Comparison of ENCODE assay signal across 16 mouse cellular contexts in genomic region chr1:154802301-154802904, GRCm38 (mm10).
DNase-seq lines count a peak whose midpoint lies in the region; ATAC-seq and TF ChIP-seq lines count a peak whose summit lies in the region.
"Had no signal": no experiment of that assay in that cellular context is flagged by ENCODE, and none has a peak within 500 bp of the region (broad histone marks: within the 10 kb centered on the region; RNA-seq: fewer than 3 reads in every experiment).

No protein-coding gene starts in this region.

- WGBS in forebrain, embryonic 14.5 days: 62% methylated on average over 5 of the region's 5 CpGs
- 87% methylated on average over 5 of the region's 5 CpGs for WGBS in forebrain, embryonic 10.5 days

- no peak for TF ChIP-seq CTCF in layer of hippocampus, adult 2 months (conservative IDR thresholded peaks at IDR 0.05)

- H3K4me2 ChIP-seq in forebrain, embryonic 14.5 days (ENCODE audit: low read length): no peak overlapping the region
- H3K4me2 ChIP-seq: embryonic facial prominence, embryonic 13.5 days; liver, embryonic 15.5 days had no signal

- H3K27me3 ChIP-seq in forebrain, embryonic 14.5 days (replicated peaks; ENCODE audit: control insufficient read depth, insufficient read depth, low read length): no peaks in the 10 kb centered on the region
- H3K27me3 ChIP-seq in forebrain, embryonic 10.5 days (ENCODE audit: poor library complexity, severe bottlenecking): no peaks in the 10 kb centered on the region
- H3K27me3 ChIP-seq: embryonic facial prominence, embryonic 13.5 days; liver, embryonic 15.5 days had no signal

- no peaks in the 10 kb centered on the region for H3K36me3 ChIP-seq in forebrain, embryonic 14.5 days (ENCODE audit: control insufficient read depth, insufficient read depth, low read length)
- no peaks in the 10 kb centered on the region for H3K36me3 ChIP-seq in forebrain, embryonic 10.5 days (replicated peaks)
- H3K36me3 ChIP-seq: embryonic facial prominence, embryonic 13.5 days; liver, embryonic 15.5 days had no signal

- DNase-seq in forebrain, embryonic 14.5 days (ENCODE audit: low spot score): peak; percentile 72
- no peak for DNase-seq in forebrain, embryonic 10.5 days (ENCODE audit: extremely low spot score, low spot score)
- DNase-seq in layer of hippocampus, adult 2 months (ENCODE audit: low spot score in 2 of 2): no peak
- DNase-seq in layer of hippocampus, postnatal 36 days: no peak
- peak; percentile 38 to 42 for DNase-seq in right cerebral cortex, postnatal 10 days (ENCODE audit: low spot score in 2 of 2)
- DNase-seq in right cerebral cortex, postnatal 14 days: no peak
- DNase-seq in urinary bladder, postnatal 10 days (ENCODE audit: low spot score): no peak
- DNase-seq: adrenal gland, postnatal 10 days; cerebellum, adult 9-10 months; kidney, adult 2 months; kidney, postnatal 14 days; layer of hippocampus, adult 9-11 months; thymus, postnatal 25 days had no signal

- H3K27ac ChIP-seq in forebrain, embryonic 14.5 days (ENCODE audit: low read depth, low read length): peak overlapping the region; percentile 72; the same call in 1 of the 2 replicates
- no peak overlapping the region for H3K27ac ChIP-seq in forebrain, embryonic 10.5 days
- H3K27ac ChIP-seq in layer of hippocampus, adult 2 months: peak overlapping the region; percentile 64
- H3K27ac ChIP-seq: embryonic facial prominence, embryonic 13.5 days; liver, embryonic 15.5 days had no signal

- H3K4me1 ChIP-seq in forebrain, embryonic 14.5 days (ENCODE audit: control insufficient read depth, insufficient read depth, low read length): no peaks in the 10 kb centered on the region
- H3K4me1 ChIP-seq in forebrain, embryonic 10.5 days: no peaks in the 10 kb centered on the region; the same call in 1 of the 2 replicates
- H3K4me1 ChIP-seq: embryonic facial prominence, embryonic 13.5 days; liver, embryonic 15.5 days had no signal

- no peaks in the 10 kb centered on the region for H3K9me3 ChIP-seq in forebrain, embryonic 14.5 days (replicated peaks; ENCODE audit: control insufficient read depth, low read length)
- H3K9me3 ChIP-seq in forebrain, embryonic 10.5 days: no peaks in the 10 kb centered on the region
- H3K9me3 ChIP-seq: embryonic facial prominence, embryonic 13.5 days; liver, embryonic 15.5 days had no signal

- H3K9ac ChIP-seq in forebrain, embryonic 14.5 days (ENCODE audit: low read length): no peak overlapping the region
- H3K9ac ChIP-seq: embryonic facial prominence, embryonic 13.5 days; liver, embryonic 15.5 days had no signal

- H3K4me3 ChIP-seq in forebrain, embryonic 14.5 days (ENCODE audit: low read depth, low read length): no peak overlapping the region
- H3K4me3 ChIP-seq in forebrain, embryonic 10.5 days: no peak overlapping the region
- no peak overlapping the region for H3K4me3 ChIP-seq in layer of hippocampus, adult 2 months
- H3K4me3 ChIP-seq: embryonic facial prominence, embryonic 13.5 days; liver, embryonic 15.5 days had no signal

- peak; percentile 52; the same call in 1 of the 2 replicates for ATAC-seq in forebrain, embryonic 14.5 days
- ATAC-seq: midbrain, embryonic 16.5 days had no signal

Comparison
In these comparisons a context has a peak if more than half of its experiments do, and no peak if none do; other contexts are left out.
1. DNase-seq: peak in forebrain, embryonic 14.5 days (single experiment) and right cerebral cortex, postnatal 10 days (2 of 2); none in forebrain, embryonic 10.5 days (single experiment), layer of hippocampus, adult 2 months (0 of 2), layer of hippocampus, postnatal 36 days (0 of 2), right cerebral cortex, postnatal 14 days (single experiment) and urinary bladder, postnatal 10 days (single experiment).